Mouse (Mus musculus): ENCODE data around the gene Mllt10. TPM values are rescaled to one million over a fixed set of nuclear protein-coding genes. Genes with fewer than 3 reads are reported as not detected.

Mllt10 gene
- total and polyA plus RNA-seq, 3 experiments = 33.3 to 64.1 TPM; not detected in 1

GRCm38 (mm10) chr2:18217867-18218266, 162.8 kb downstream of the Mllt10 start:
- peaks cover 0 to 1% of the 10 kb centered on the region in 2 experiments; a peak in 2 of 4 replicates for H3K36me3 ChIP-seq (ENCODE audit: control insufficient read depth in 1 of 2, insufficient read depth in 2 of 2, low read length in 2 of 2)
- no peak overlapping the region for H3K27ac ChIP-seq (ENCODE audit: control insufficient read depth, low read depth, low read length)
- no peaks in the 10 kb centered on the region for H3K79me2 ChIP-seq (ENCODE audit: control insufficient read depth, insufficient read depth, low read length, poor library complexity)
- no peak overlapping the region for H3K9ac ChIP-seq (ENCODE audit: control insufficient read depth, low read depth, low read length, poor library complexity, severe bottlenecking)
- DNase-seq (ENCODE audit: low read depth, low spot score) = no peak
- no peaks in the 10 kb centered on the region for H3K27me3 ChIP-seq (ENCODE audit: control insufficient read depth in 1 of 2, insufficient read depth in 2 of 2, low read length in 2 of 2)
- no peak overlapping the region for H3K4me3 ChIP-seq (ENCODE audit: control insufficient read depth in 1 of 2, insufficient read depth in 1 of 2, low read depth in 2 of 2, low read length in 2 of 2)
- no peaks in the 10 kb centered on the region for H3K9me3 ChIP-seq (replicated peaks; ENCODE audit: insufficient read depth, low read length)
- TF ChIP-seq USF1 (IDR thresholded peaks at IDR 0.05; ENCODE audit: low read depth, low read length) (no peak), CTCF (IDR thresholded peaks at IDR 0.05 in 2 of 3, conservative IDR thresholded peaks at IDR 0.05 in 1 of 3; ENCODE audit: control insufficient read depth in 1 of 3, insufficient read depth in 1 of 3, low read depth in 2 of 3, low read length in 3 of 3, poor library complexity in 1 of 3, severe bottlenecking in 1 of 3) (no peak), EP300 (IDR thresholded peaks at IDR 0.05; ENCODE audit: low read depth in 1 of 2, low read length in 2 of 2) (no peak), NELFE (IDR thresholded peaks at IDR 0.05; ENCODE audit: low read depth, low read length) (no peak), MAZ (IDR thresholded peaks at IDR 0.05; ENCODE audit: low read depth, low read length) (no peak), MEF2A (IDR thresholded peaks at IDR 0.05; ENCODE audit: extremely low read depth, insufficient replicate concordance, low read depth, low read length, poor library complexity, severe bottlenecking) (no peak), USF2 (IDR thresholded peaks at IDR 0.05; ENCODE audit: borderline replicate concordance in 1 of 2, insufficient read depth in 1 of 2, low read depth in 1 of 2, low read length in 2 of 2) (no peak), JUND (IDR thresholded peaks at IDR 0.05; ENCODE audit: low read depth, low read length) (no peak), MAX (IDR thresholded peaks at IDR 0.05; ENCODE audit: low read length) (no peak), ETS1 (IDR thresholded peaks at IDR 0.05; ENCODE audit: low read depth, low read length) (no peak)
- no peaks in the 10 kb centered on the region for H3K4me1 ChIP-seq (ENCODE audit: control insufficient read depth in 1 of 2, insufficient read depth in 2 of 2, low read length in 2 of 2)

- Histone ChIP-seq H3K9me3 (replicated peaks; ENCODE audit: insufficient read depth, low read length) (no peaks in the 10 kb centered on the region), H3K79me2 (ENCODE audit: control insufficient read depth, insufficient read depth, low read length, poor library complexity) (no peaks in the 10 kb centered on the region), H3K9ac (ENCODE audit: control insufficient read depth, low read depth, low read length, poor library complexity, severe bottlenecking) (no peak overlapping the region), H3K4me3 (ENCODE audit: control insufficient read depth in 1 of 2, insufficient read depth in 1 of 2, low read depth in 2 of 2, low read length in 2 of 2) (no peak overlapping the region), H3K27me3 (ENCODE audit: control insufficient read depth in 1 of 2, insufficient read depth in 2 of 2, low read length in 2 of 2) (no peaks in the 10 kb centered on the region), H3K27ac (ENCODE audit: control insufficient read depth, low read depth, low read length) (no peak overlapping the region), H3K4me1 (ENCODE audit: control insufficient read depth in 1 of 2, insufficient read depth in 2 of 2, low read length in 2 of 2) (no peaks in the 10 kb centered on the region), H3K36me3 (ENCODE audit: control insufficient read depth in 1 of 2, insufficient read depth in 2 of 2, low read length in 2 of 2) (peaks cover 0 to 1% of the 10 kb centered on the region in 2 experiments; a peak in 2 of 4 replicates)
- TF ChIP-seq JUND (IDR thresholded peaks at IDR 0.05; ENCODE audit: low read depth, low read length) (no peak), MXI1 (IDR thresholded peaks at IDR 0.05; ENCODE audit: low read depth, low read length) (no peak), MEF2A (IDR thresholded peaks at IDR 0.05; ENCODE audit: extremely low read depth, insufficient replicate concordance, low read depth, low read length, poor library complexity, severe bottlenecking) (no peak), POLR2AphosphoS2 (IDR thresholded peaks at IDR 0.05; ENCODE audit: low read length) (no peak), ZMIZ1 (IDR thresholded peaks at IDR 0.05; ENCODE audit: low read depth, low read length) (no peak), ELF1 (IDR thresholded peaks at IDR 0.05; ENCODE audit: low read depth, low read length) (no peak), POLR2A (IDR thresholded peaks at IDR 0.05; ENCODE audit: control insufficient read depth in 1 of 2, insufficient read depth in 1 of 2, low read depth in 1 of 2, low read length in 2 of 2, poor library complexity in 1 of 2) (no peak), TBP (IDR thresholded peaks at IDR 0.05; ENCODE audit: low read depth, low read length) (no peak), MAFK (IDR thresholded peaks at IDR 0.05; ENCODE audit: borderline replicate concordance, low read depth, low read length) (no peak), GATA1 (IDR thresholded peaks at IDR 0.05; ENCODE audit: low read depth, low read length) (no peak), CTCF (IDR thresholded peaks at IDR 0.05 in 2 of 3, conservative IDR thresholded peaks at IDR 0.05 in 1 of 3; ENCODE audit: control insufficient read depth in 1 of 3, insufficient read depth in 1 of 3, low read depth in 2 of 3, low read length in 3 of 3, poor library complexity in 1 of 3, severe bottlenecking in 1 of 3) (no peak), NRF1 (IDR thresholded peaks at IDR 0.05; ENCODE audit: insufficient read depth, low read depth, low read length, poor library complexity, severe bottlenecking) (no peak), RAD21 (IDR thresholded peaks at IDR 0.05; ENCODE audit: low read depth, low read length) (no peak)
- DNase-seq (ENCODE audit: low read depth, low spot score) = no peak
Observed at GRCm38 (mm10) chr2:18218500-18218899, 163.5 kb downstream of the Mllt10 start.

Measured in MEL (cell line).